Mouse (Mus musculus) adrenal gland, postnatal 0 days (tissue): ENCODE measurements around the gene Spaar. TPM values are rescaled to one million over a fixed set of nuclear protein-coding genes. Genes with fewer than 3 reads are reported as not detected.

ENCODE experiments used
- polyA plus RNA-seq: library from polyadenylated mRNA; unstranded; fragments of >200 nt; fragmentation: Nextera tagmentation; extraction: Ambion mirVana; gene quantifications from 2 replicates; pipeline ENCODE4 v1.2.1, GENCODE M21; 2015

Gene Spaar
- 0.60 and 1.2 TPM in 2 replicates for polyA plus RNA-seq

GRCm38 (mm10) chr4:43729794-43730550 lies at the start of gene Spaar:
Gene Spaar (plus strand): TSS chr4:43730034.

GRCm38 (mm10) chr4:43700707-43701106 lies 29.1 kb upstream of the Spaar start, which contains the start of gene Olfr70:
Gene Olfr70 (minus strand): TSS chr4:43700807.

GRCm38 (mm10) chr4:43709869-43710268 lies 20.0 kb upstream of the Spaar start, which contains the start of gene Olfr71:
Gene Olfr71 (minus strand): TSS chr4:43710255.

GRCm38 (mm10) chr4:43726995-43727394 lies 2.8 kb upstream of the Spaar start, which contains the start of gene Hrct1:
Gene Hrct1 (plus strand): TSS chr4:43727188.

GRCm38 (mm10) chr4:43770909-43771308 lies 41.1 kb downstream of the Spaar start, which contains the start of gene Olfr159:
Gene Olfr159 (minus strand): TSS chr4:43771009.

Other genes starting within 250 kb of the Spaar start
- gene Sit1, start 246.3 kb upstream of the Spaar start, polyA plus RNA-seq = 0.41 TPM in 1 of 2 replicates, not detected in the other
- 127 and 185 TPM in 2 replicates for gene Ccdc107, start 237.1 kb upstream of the Spaar start, polyA plus RNA-seq
- 6.2 and 8.6 TPM in 2 replicates for gene Arhgef39, start 230.3 kb upstream of the Spaar start, polyA plus RNA-seq
- 2.2 and 3.2 TPM in 2 replicates for gene Car9, start 223.1 kb upstream of the Spaar start, polyA plus RNA-seq
- gene Tpm2, start 206.3 kb upstream of the Spaar start, polyA plus RNA-seq = 81.1 and 120 TPM in 2 replicates
- 167 and 207 TPM in 2 replicates for gene Creb3, start 167.7 kb upstream of the Spaar start, polyA plus RNA-seq
- gene Tln1, start 167.3 kb upstream of the Spaar start, polyA plus RNA-seq = 67.9 and 68.8 TPM in 2 replicates
- gene Rgp1, start 151.3 kb upstream of the Spaar start, polyA plus RNA-seq = 12.4 and 20.5 TPM in 2 replicates
- 9.6 and 13.0 TPM in 2 replicates for gene Gba2, start 151.2 kb upstream of the Spaar start, polyA plus RNA-seq
- gene Msmp, start 145.5 kb upstream of the Spaar start, polyA plus RNA-seq = 1.9 and 2.8 TPM in 2 replicates
- 11.2 and 13.3 TPM in 2 replicates for gene Npr2, start 98.1 kb upstream of the Spaar start, polyA plus RNA-seq
- 0.72 and 0.92 TPM in 2 replicates for gene Spag8, start 76.4 kb upstream of the Spaar start, polyA plus RNA-seq
- 236 and 326 TPM in 2 replicates for gene Hint2, start 73.6 kb upstream of the Spaar start, polyA plus RNA-seq
- 3.6 and 4.9 TPM in 2 replicates for gene Tmem8b, start 61.1 kb upstream of the Spaar start, polyA plus RNA-seq
- 2.9 and 3.1 TPM in 2 replicates for gene Fam221b, start 60.9 kb upstream of the Spaar start, polyA plus RNA-seq
- not detected in 2 replicates for gene Olfr70, start 29.2 kb upstream of the Spaar start, polyA plus RNA-seq
- gene Olfr71, start 19.8 kb upstream of the Spaar start, polyA plus RNA-seq = not detected in 2 replicates
- 3.9 and 4.3 TPM in 2 replicates for gene Hrct1, start 2.8 kb upstream of the Spaar start, polyA plus RNA-seq
- not detected in 2 replicates for gene Olfr159, start 41.0 kb downstream of the Spaar start, polyA plus RNA-seq
- gene Olfr156, start 93.9 kb downstream of the Spaar start, polyA plus RNA-seq = not detected in 2 replicates
- gene Olfr157, start 110.2 kb downstream of the Spaar start, polyA plus RNA-seq = not detected in 2 replicates
- gene Olfr155, start 121.5 kb downstream of the Spaar start, polyA plus RNA-seq = not detected in 2 replicates
- 15.1 and 19.8 TPM in 2 replicates for gene Reck, start 145.5 kb downstream of the Spaar start, polyA plus RNA-seq
- gene Glipr2, start 227.4 kb downstream of the Spaar start, polyA plus RNA-seq = 33.2 and 43.1 TPM in 2 replicates